Mouse (Mus musculus): Measurements from ENCODE around the gene Lgals1.

DNA sequence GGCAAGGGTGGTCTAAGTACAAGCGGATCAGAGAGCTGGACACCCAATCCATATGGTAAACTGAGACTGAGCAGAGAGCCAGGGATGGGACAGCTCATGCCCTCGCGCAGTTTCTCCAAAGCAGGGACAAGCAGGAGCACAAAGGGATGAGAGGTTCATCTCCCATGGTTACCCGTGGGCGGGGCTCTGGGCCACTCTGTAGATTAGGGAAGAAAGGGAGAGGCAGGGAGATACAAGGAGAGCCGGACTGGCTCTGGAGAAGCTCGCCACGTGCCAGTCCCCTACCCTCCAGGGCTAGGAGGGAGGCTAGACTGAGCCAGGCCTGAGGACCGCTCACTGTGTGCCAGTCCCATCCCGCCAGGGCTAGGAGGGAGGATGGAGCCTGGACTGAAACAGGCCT is 10.8 kb downstream of the Lgals1 start:
- TF ChIP-seq CTCF (IDR thresholded peaks at IDR 0.05; ENCODE audit: low read depth) (no peak), EP300 (optimal IDR thresholded peaks at IDR 0.05) (no peak)

Data from stomach, postnatal 0 days (tissue).